Mouse (Mus musculus): ENCODE data around the gene Nbea. TPM values are rescaled to one million over a fixed set of nuclear protein-coding genes. Genes with fewer than 3 reads are reported as not detected.

Nbea gene
- polyA plus RNA-seq, 1 experiment = 1.8 TPM

- Histone ChIP-seq H3K4me3 (ENCODE audit: control insufficient read depth, insufficient read depth, low read length) (no peak overlapping the region), H3K4me1 (replicated peaks; ENCODE audit: control insufficient read depth, insufficient read depth, low read length) (no peaks in the 10 kb centered on the region), H3K27ac (ENCODE audit: control insufficient read depth, insufficient read depth, low read length) (no peak overlapping the region), H3K27me3 (ENCODE audit: control insufficient read depth, insufficient read depth, low read length) (no peaks in the 10 kb centered on the region), H3K36me3 (ENCODE audit: control insufficient read depth, insufficient read depth, low read length) (no peaks in the 10 kb centered on the region)
- 31% methylated on average over 10 of the region's 10 CpGs for WGBS
- TF ChIP-seq CTCF (IDR thresholded peaks at IDR 0.05; ENCODE audit: borderline replicate concordance, control insufficient read depth, extremely low read depth, insufficient read depth, low read length, poor library complexity) = no peak
- TF ChIP-seq POLR2A (IDR thresholded peaks at IDR 0.05; ENCODE audit: control insufficient read depth, extremely low read depth, insufficient read depth, low read length, poor library complexity) = no peak
- no peak for DNase-seq
Observed at GRCm38 (mm10) chr3:55828481-55829256, 354.8 kb downstream of the Nbea start.

GRCm38 (mm10) chr3:55824864-55825263 lies 358.6 kb downstream of the Nbea start:
- no peak overlapping the region for H3K27ac ChIP-seq (ENCODE audit: control insufficient read depth, insufficient read depth, low read length)
- WGBS = 79% methylated on average over 3 of the region's 3 CpGs
- no peak overlapping the region for H3K4me3 ChIP-seq (ENCODE audit: control insufficient read depth, insufficient read depth, low read length)
- no peaks in the 10 kb centered on the region for H3K36me3 ChIP-seq (ENCODE audit: control insufficient read depth, insufficient read depth, low read length)
- no peaks in the 10 kb centered on the region for H3K4me1 ChIP-seq (replicated peaks; ENCODE audit: control insufficient read depth, insufficient read depth, low read length)
- DNase-seq = no peak
- TF ChIP-seq POLR2A (IDR thresholded peaks at IDR 0.05; ENCODE audit: control insufficient read depth, extremely low read depth, insufficient read depth, low read length, poor library complexity) = no peak
- no peak for TF ChIP-seq CTCF (IDR thresholded peaks at IDR 0.05; ENCODE audit: borderline replicate concordance, control insufficient read depth, extremely low read depth, insufficient read depth, low read length, poor library complexity)
- H3K27me3 ChIP-seq (ENCODE audit: control insufficient read depth, insufficient read depth, low read length) = no peaks in the 10 kb centered on the region

- Histone ChIP-seq H3K4me3 (ENCODE audit: control insufficient read depth, insufficient read depth, low read length) (no peak overlapping the region), H3K27ac (ENCODE audit: control insufficient read depth, insufficient read depth, low read length) (no peak overlapping the region), H3K27me3 (ENCODE audit: control insufficient read depth, insufficient read depth, low read length) (no peaks in the 10 kb centered on the region), H3K4me1 (replicated peaks; ENCODE audit: control insufficient read depth, insufficient read depth, low read length) (peaks cover 2% of the 10 kb centered on the region), H3K36me3 (ENCODE audit: control insufficient read depth, insufficient read depth, low read length) (no peaks in the 10 kb centered on the region)
- TF ChIP-seq CTCF (IDR thresholded peaks at IDR 0.05; ENCODE audit: borderline replicate concordance, control insufficient read depth, extremely low read depth, insufficient read depth, low read length, poor library complexity) = no peak
- TF ChIP-seq POLR2A (IDR thresholded peaks at IDR 0.05; ENCODE audit: control insufficient read depth, extremely low read depth, insufficient read depth, low read length, poor library complexity) = no peak
- DNase-seq = no peak
Observed at GRCm38 (mm10) chr3:55819598-55819997, 363.9 kb downstream of the Nbea start.

GRCm38 (mm10) chr3:55818082-55818481 lies 365.4 kb downstream of the Nbea start:
- no peak overlapping the region for H3K4me3 ChIP-seq (ENCODE audit: control insufficient read depth, insufficient read depth, low read length)
- H3K27me3 ChIP-seq (ENCODE audit: control insufficient read depth, insufficient read depth, low read length) = no peaks in the 10 kb centered on the region
- no peaks in the 10 kb centered on the region for H3K36me3 ChIP-seq (ENCODE audit: control insufficient read depth, insufficient read depth, low read length)
- no peak overlapping the region for H3K27ac ChIP-seq (ENCODE audit: control insufficient read depth, insufficient read depth, low read length)
- H3K4me1 ChIP-seq (replicated peaks; ENCODE audit: control insufficient read depth, insufficient read depth, low read length) = peaks cover 2% of the 10 kb centered on the region
- 93% methylated on average over 2 of the region's 2 CpGs for WGBS
- TF ChIP-seq CTCF (IDR thresholded peaks at IDR 0.05; ENCODE audit: borderline replicate concordance, control insufficient read depth, extremely low read depth, insufficient read depth, low read length, poor library complexity) (no peak), POLR2A (IDR thresholded peaks at IDR 0.05; ENCODE audit: control insufficient read depth, extremely low read depth, insufficient read depth, low read length, poor library complexity) (no peak)
- no peak for DNase-seq

GRCm38 (mm10) chr3:55816638-55817375 lies 366.7 kb downstream of the Nbea start:
- Histone ChIP-seq H3K36me3 (ENCODE audit: control insufficient read depth, insufficient read depth, low read length) (no peaks in the 10 kb centered on the region), H3K4me3 (ENCODE audit: control insufficient read depth, insufficient read depth, low read length) (no peak overlapping the region), H3K4me1 (replicated peaks; ENCODE audit: control insufficient read depth, insufficient read depth, low read length) (peaks cover 2% of the 10 kb centered on the region), H3K27ac (ENCODE audit: control insufficient read depth, insufficient read depth, low read length) (no peak overlapping the region), H3K27me3 (ENCODE audit: control insufficient read depth, insufficient read depth, low read length) (no peaks in the 10 kb centered on the region)
- TF ChIP-seq CTCF (IDR thresholded peaks at IDR 0.05; ENCODE audit: borderline replicate concordance, control insufficient read depth, extremely low read depth, insufficient read depth, low read length, poor library complexity) (no peak), POLR2A (IDR thresholded peaks at IDR 0.05; ENCODE audit: control insufficient read depth, extremely low read depth, insufficient read depth, low read length, poor library complexity) (no peak)
- no peak for DNase-seq
- 17% methylated on average over 6 of the region's 6 CpGs for WGBS

GRCm38 (mm10) chr3:55816096-55816495 lies 367.4 kb downstream of the Nbea start:
- Histone ChIP-seq H3K36me3 (ENCODE audit: control insufficient read depth, insufficient read depth, low read length) (no peaks in the 10 kb centered on the region), H3K27me3 (ENCODE audit: control insufficient read depth, insufficient read depth, low read length) (no peaks in the 10 kb centered on the region), H3K27ac (ENCODE audit: control insufficient read depth, insufficient read depth, low read length) (no peak overlapping the region), H3K4me1 (replicated peaks; ENCODE audit: control insufficient read depth, insufficient read depth, low read length) (peaks cover 2% of the 10 kb centered on the region), H3K4me3 (ENCODE audit: control insufficient read depth, insufficient read depth, low read length) (no peak overlapping the region)
- WGBS = 60% methylated on average over 5 of the region's 5 CpGs
- TF ChIP-seq POLR2A (IDR thresholded peaks at IDR 0.05; ENCODE audit: control insufficient read depth, extremely low read depth, insufficient read depth, low read length, poor library complexity) = no peak
- DNase-seq = no peak
